Mouse (Mus musculus) left cerebral cortex, postnatal 4 days (tissue): ENCODE data around the gene Wdfy3. TPM values are rescaled to one million over a fixed set of nuclear protein-coding genes. Genes with fewer than 3 reads are reported as not detected.

ENCODE experiments used
- DNase-seq: peaks from one replicate; pipeline ENCODE4 v3.0.0-alpha.2; 2022
- intact Hi-C: fragments of 180-260 bp; cut with DNase I; formaldehyde crosslinking; loops from one replicate; pipeline ENCODE4 v1.15.1; 2025
- total RNA-seq, 2 experiments: library from RNA; stranded (reverse); gene quantifications; 2 replicates each; pipeline ENCODE4 v1.2.3; 2021

The Wdfy3 gene
- total RNA-seq, 2 experiments from 2014 or later, result 118 TPM

- DNase-seq, result no peak
- intact Hi-C loops, result no loop called here
These were observed 173.7 kb downstream of the Wdfy3 start for GRCm38 (mm10) chr5:101895717-101896645.

- no peak for DNase-seq
- intact Hi-C loops, result no loop called here
These were observed 174.6 kb downstream of the Wdfy3 start for GRCm38 (mm10) chr5:101895119-101895518.

GRCm38 (mm10) chr5:101893820-101894515, 175.8 kb downstream of the Wdfy3 start:
- intact Hi-C loops, result loop anchor here (5.0 kb wide), 1 partner anchor 173 kb away; the partner anchor contains the start of gene Wdfy3
- DNase-seq, result peak; percentile 25

GRCm38 (mm10) chr5:101891694-101892416, 177.9 kb downstream of the Wdfy3 start:
- intact Hi-C loops, result loop anchor here (5.0 kb wide), 1 partner anchor 175 kb away; the partner anchor contains the start of gene Wdfy3
- no peak for DNase-seq

GRCm38 (mm10) chr5:101887989-101888388, 181.7 kb downstream of the Wdfy3 start:
- intact Hi-C loops, result no loop called here

GRCm38 (mm10) chr5:101885039-101885438, 184.7 kb downstream of the Wdfy3 start:
- DNase-seq, result no peak
- intact Hi-C loops, result no loop called here

More at GRCm38 (mm10) chr5:101887989-101888388, 181.7 kb downstream of the Wdfy3 start:
- no peak for DNase-seq

- intact Hi-C loops, result no loop called here
- DNase-seq, result no peak
These were observed 187.5 kb downstream of the Wdfy3 start for GRCm38 (mm10) chr5:101882191-101882590.

GRCm38 (mm10) chr5:101879914-101880313, 189.8 kb downstream of the Wdfy3 start:
- intact Hi-C loops, result no loop called here
- no peak for DNase-seq

- DNase-seq, result no peak
- intact Hi-C loops, result no loop called here
These were observed 191.3 kb downstream of the Wdfy3 start for GRCm38 (mm10) chr5:101878403-101878802.

- intact Hi-C loops, result no loop called here
- no peak for DNase-seq
These were observed 193.5 kb downstream of the Wdfy3 start for GRCm38 (mm10) chr5:101876185-101876584.

GRCm38 (mm10) chr5:101866722-101867121, 203.0 kb downstream of the Wdfy3 start:
- intact Hi-C loops, result loop anchor here (5.0 to 10.0 kb wide), 2 partner anchors 36 to 1092 kb away; no protein-coding TSS in a partner anchor

GRCm38 (mm10) chr5:101863946-101864345, 205.8 kb downstream of the Wdfy3 start:
- intact Hi-C loops, result loop anchor here (10.0 kb wide), 1 partner anchor 1089 kb away; no protein-coding TSS in a partner anchor
- no peak for DNase-seq

More at GRCm38 (mm10) chr5:101866722-101867121, 203.0 kb downstream of the Wdfy3 start:
- DNase-seq, result no peak

GRCm38 (mm10) chr5:101862651-101863050, 207.1 kb downstream of the Wdfy3 start:
- intact Hi-C loops, result loop anchor here (10.0 kb wide), 1 partner anchor 1088 kb away; no protein-coding TSS in a partner anchor
- no peak for DNase-seq

GRCm38 (mm10) chr5:101861786-101862571, 207.7 kb downstream of the Wdfy3 start:
- DNase-seq, result no peak
- intact Hi-C loops, result loop anchor here (10.0 kb wide), 1 partner anchor 1087 kb away; no protein-coding TSS in a partner anchor

GRCm38 (mm10) chr5:101858891-101859436, 210.8 kb downstream of the Wdfy3 start:
- intact Hi-C loops, result no loop called here
- no peak for DNase-seq

- no peak for DNase-seq
- intact Hi-C loops, result no loop called here
These were observed 214.2 kb downstream of the Wdfy3 start for GRCm38 (mm10) chr5:101855475-101855874.

GRCm38 (mm10) chr5:101854667-101855066, 215.1 kb downstream of the Wdfy3 start:
- peak; percentile 21 for DNase-seq
- intact Hi-C loops, result no loop called here

- intact Hi-C loops, result no loop called here
- DNase-seq, result no peak
These were observed 215.6 kb downstream of the Wdfy3 start for GRCm38 (mm10) chr5:101854100-101854499.

GRCm38 (mm10) chr5:101852116-101852680, 217.5 kb downstream of the Wdfy3 start:
- DNase-seq, result no peak
- intact Hi-C loops, result no loop called here
